Mouse (Mus musculus): ENCODE data around the gene Hyal2.

DNA sequence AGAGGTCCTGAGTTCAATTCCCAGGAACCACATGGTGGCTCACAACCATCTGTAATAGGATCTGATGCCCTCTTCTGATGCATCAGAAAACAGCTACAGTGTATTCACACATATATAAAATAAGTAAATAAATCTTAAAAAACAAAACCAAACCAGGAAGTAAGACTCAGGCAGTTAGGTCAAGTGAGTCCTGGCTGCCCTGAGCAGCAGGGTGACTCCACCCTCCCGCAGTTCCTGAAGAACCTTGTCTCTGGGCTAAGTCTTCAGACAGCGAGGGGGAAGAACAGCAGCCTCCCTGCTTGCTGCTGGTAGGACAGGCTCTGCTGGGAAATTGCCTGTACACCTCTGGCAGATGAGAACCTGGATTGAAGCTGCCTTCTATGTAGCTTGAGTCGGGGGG, 11.4 kb upstream of the Hyal2 start:
- TF ChIP-seq CTCF (IDR thresholded peaks at IDR 0.05; ENCODE audit: borderline replicate concordance, control insufficient read depth, extremely low read depth, insufficient read depth, low read length, poor library complexity) = no peak
- no peak for TF ChIP-seq POLR2A (IDR thresholded peaks at IDR 0.05; ENCODE audit: control insufficient read depth, extremely low read depth, insufficient read depth, low read length, poor library complexity)

Measured in thymus, adult 2 months (tissue).